Mouse (Mus musculus) liver, postnatal 0 days (tissue): ENCODE data around the gene Syt7. TPM values are rescaled to one million over a fixed set of nuclear protein-coding genes. Genes with fewer than 3 reads are reported as not detected.

Experiments
- ATAC-seq: fragments of 200-750 bp; cut with Nextera tagmentation; 2 replicates; pipeline ENCODE4 v1.8.0; 2017; ENCODE audit warnings: mild to moderate bottlenecking, moderate library complexity
- DNase-seq: peaks from one replicate; pipeline ENCODE4 v3.0.0-alpha.2; 2016
- H3K27ac ChIP-seq: fragments of 300-500 bp; sonication (generic); 2 replicates; pipeline ENCODE4 v1.5.1; 2014; ENCODE audit warnings: antibody characterized with exemption, moderate library complexity, mild to moderate bottlenecking, low read depth
- H3K27me3 ChIP-seq: fragments of 300-500 bp; sonication (generic); 2 replicates; pipeline ENCODE4 v1.6.1; 2014; ENCODE audit warnings: low read length, control low read depth, mixed read lengths; ENCODE audit not compliant: insufficient read depth
- H3K36me3 ChIP-seq: fragments of 300-500 bp; sonication (generic); replicated peaks from 2 replicates; pipeline ENCODE4 v1.6.1; 2014; ENCODE audit warnings: mild to moderate bottlenecking, control low read depth, low read length, moderate library complexity, mixed read lengths; ENCODE audit not compliant: insufficient read depth
- H3K4me1 ChIP-seq: fragments of 300-500 bp; sonication (generic); 2 replicates; pipeline ENCODE4 v1.6.1; 2014; ENCODE audit warnings: antibody characterized with exemption, mild to moderate bottlenecking, control low read depth; ENCODE audit not compliant: insufficient read depth
- H3K4me2 ChIP-seq: fragments of 300-500 bp; sonication (generic); 2 replicates; pipeline ENCODE4 v1.6.1; 2014; ENCODE audit warnings: low read depth, mild to moderate bottlenecking, low read length, moderate library complexity, mixed read lengths
- H3K4me3 ChIP-seq: fragments of 300-500 bp; sonication (generic); 2 replicates; pipeline ENCODE4 v1.5.1; 2014; ENCODE audit warnings: low read depth, low read length
- H3K9ac ChIP-seq: fragments of 300-500 bp; sonication (generic); replicated peaks from 2 replicates; pipeline ENCODE4 v1.6.1; 2014; ENCODE audit warnings: mild to moderate bottlenecking, moderate library complexity
- H3K9me3 ChIP-seq: fragments of 300-500 bp; sonication (generic); 2 replicates; pipeline ENCODE4 v1.6.1; 2016; ENCODE audit warnings: mild to moderate bottlenecking, control low read depth, low read length, mixed read lengths
- CTCF ChIP-seq: sonication (generic); IDR thresholded peaks from 2 replicates; pipeline ENCODE4 v1.5.1; 2016; ENCODE audit warnings: antibody characterized with exemption, low read depth
- EP300 ChIP-seq: IDR thresholded peaks from 2 replicates; pipeline ENCODE4 v1.6.1; 2016; ENCODE audit warnings: antibody characterized with exemption, low read depth, mild to moderate bottlenecking
- WGBS: fragments of 180-500 bp; shearing (Covaris S2); extraction: QIAGEN DNeasy Blood & Tissue Kit; methylation state at CpG from one replicate; pipeline ENCODE4 v1.1.7; 2014; ENCODE audit not compliant: insufficient replicate concordance; 5-methylcytosine and 5-hydroxymethylcytosine counted together
- polyA plus RNA-seq: library from polyadenylated mRNA; unstranded; fragments of >200 nt; fragmentation: Nextera tagmentation; extraction: Ambion mirVana; gene quantifications from 2 replicates; pipeline ENCODE4 v1.2.1, GENCODE M21; 2015

Gene Syt7
- polyA plus RNA-seq, 1 experiment from 2014 or later = 0.04 TPM

DNA sequence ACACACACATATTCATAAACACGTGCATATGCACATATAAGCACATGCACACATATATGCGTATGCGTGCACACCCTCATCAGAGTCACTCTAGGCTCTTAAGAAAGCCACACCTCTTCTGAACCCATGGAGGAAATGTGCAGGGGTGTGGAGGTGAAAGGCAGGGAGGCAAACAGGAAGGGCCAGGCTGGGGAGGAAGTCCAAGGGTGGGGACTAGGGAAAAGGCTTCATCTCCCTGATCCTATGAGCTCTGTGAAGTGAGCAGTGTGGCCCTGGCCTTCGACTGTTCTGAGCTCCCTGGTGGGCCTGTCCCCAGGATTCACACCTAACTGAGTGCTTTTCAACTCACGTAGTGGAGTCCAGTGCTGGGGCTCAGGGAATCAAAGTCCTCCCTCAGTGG lies 13.6 kb upstream of the Syt7 start:
- Histone ChIP-seq H3K4me3 (no peak overlapping the region), H3K27me3 (peaks cover 3% of the 10 kb centered on the region; the same call in 1 of the 2 replicates), H3K27ac (no peak overlapping the region), H3K4me2 (no peak overlapping the region), H3K9ac (no peak overlapping the region), H3K4me1 (no peaks in the 10 kb centered on the region), H3K9me3 (no peaks in the 10 kb centered on the region), H3K36me3 (no peaks in the 10 kb centered on the region)
- no peak for ATAC-seq
- 57% methylated on average over 5 of the region's 5 CpGs for WGBS
- no peak for DNase-seq
- TF ChIP-seq CTCF (no peak), EP300 (no peak)

DNA sequence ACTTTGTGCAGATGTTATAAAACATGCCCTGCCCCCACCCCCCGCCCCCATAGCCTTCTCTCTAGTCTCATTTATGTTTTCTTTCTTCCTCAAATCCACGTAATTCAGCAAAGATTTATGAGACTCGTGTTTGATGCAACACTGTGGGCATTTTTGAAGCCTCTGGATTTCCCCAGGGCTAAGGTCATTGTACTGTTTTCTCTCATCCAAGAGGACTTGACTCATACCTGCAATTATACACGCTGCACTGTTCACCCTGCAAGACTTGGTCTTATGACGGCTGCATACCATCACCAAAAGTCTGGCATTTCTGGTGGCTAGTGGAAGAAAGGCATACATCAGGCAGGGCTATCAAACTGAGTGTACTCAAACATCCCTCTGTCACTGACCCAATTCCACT lies 8.9 kb upstream of the Syt7 start:
- Histone ChIP-seq H3K27me3 (peaks cover 6% of the 10 kb centered on the region; the same call in 1 of the 2 replicates), H3K9me3 (no peaks in the 10 kb centered on the region), H3K4me1 (no peaks in the 10 kb centered on the region), H3K36me3 (no peaks in the 10 kb centered on the region), H3K27ac (no peak overlapping the region), H3K4me3 (no peak overlapping the region), H3K9ac (no peak overlapping the region), H3K4me2 (no peak overlapping the region)
- DNase-seq (no peak), ATAC-seq (no peak)
- no peak for TF ChIP-seq EP300
- no peak for TF ChIP-seq CTCF
- 63% methylated on average over 5 of the region's 5 CpGs for WGBS

DNA sequence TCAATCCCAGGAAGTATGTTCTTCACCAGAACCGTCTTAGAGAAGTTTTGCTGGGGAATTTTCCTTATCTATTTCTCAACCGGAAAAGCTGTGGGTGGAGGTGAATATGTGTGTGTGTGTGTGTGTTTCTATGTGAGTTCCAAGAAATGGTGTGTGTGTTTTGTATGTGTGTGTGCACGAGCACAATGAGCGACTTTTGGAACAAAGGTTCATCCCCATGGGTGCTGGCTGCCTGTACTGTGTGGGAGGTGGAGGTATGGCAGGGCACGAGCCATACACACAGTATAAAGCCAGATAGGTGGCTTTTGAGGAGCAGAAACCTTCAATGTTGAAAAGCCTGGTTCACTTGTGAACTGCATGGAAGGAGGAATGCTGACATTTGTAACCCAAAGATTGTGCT lies 1.2 kb upstream of the Syt7 start:
- no peak for DNase-seq
- TF ChIP-seq CTCF = no peak
- no peaks in the 10 kb centered on the region for H3K9me3 ChIP-seq
- no peaks in the 10 kb centered on the region for H3K36me3 ChIP-seq
- no peak overlapping the region for H3K4me2 ChIP-seq
- WGBS = 44% methylated on average over 5 of the region's 5 CpGs
- H3K27ac ChIP-seq = no peak overlapping the region
- H3K4me1 ChIP-seq = peaks cover 3% of the 10 kb centered on the region; the same call in 1 of the 2 replicates
- no peak for ATAC-seq
- H3K27me3 ChIP-seq = peaks cover 39% of the 10 kb centered on the region
- H3K9ac ChIP-seq = no peak overlapping the region
- H3K4me3 ChIP-seq = no peak overlapping the region

DNA sequence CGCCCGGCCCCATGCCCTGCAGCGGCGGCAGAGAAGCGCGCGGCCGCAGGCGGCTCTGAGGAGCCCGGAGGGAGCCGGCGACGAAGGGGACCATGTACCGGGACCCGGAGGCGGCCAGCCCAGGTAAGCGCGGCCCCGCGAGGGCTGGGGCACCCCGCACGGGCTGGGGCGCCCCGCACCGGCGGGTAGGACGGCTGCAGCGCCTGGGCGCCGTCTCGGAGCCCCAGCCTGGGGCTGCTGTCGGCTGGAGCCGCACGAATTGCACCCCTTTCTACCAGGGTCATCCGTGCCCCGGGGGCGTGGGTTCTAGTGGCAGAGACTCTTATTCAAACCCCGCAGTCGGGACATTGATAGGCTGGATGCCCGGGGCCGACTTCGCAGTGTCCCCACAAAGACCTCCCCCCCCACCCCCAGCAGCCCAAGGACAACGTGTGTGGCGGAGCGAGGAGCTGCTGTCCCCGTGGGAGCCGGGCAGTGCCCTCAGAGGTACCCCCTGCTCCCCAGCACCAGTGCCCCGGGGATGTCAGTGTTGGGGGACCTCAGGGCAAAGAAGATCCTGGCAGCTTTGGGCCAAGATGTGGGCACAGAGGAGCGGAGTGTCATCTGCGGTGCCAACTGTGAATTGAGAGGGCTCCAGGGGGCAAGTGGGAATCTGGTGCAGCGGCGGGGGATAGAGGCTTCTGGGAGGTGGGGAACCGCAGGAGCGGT lies 655 bp downstream of the Syt7 start:
- peak; percentile 24 for DNase-seq
- WGBS = 2% methylated on average over 42 of the region's 54 CpGs

DNA sequence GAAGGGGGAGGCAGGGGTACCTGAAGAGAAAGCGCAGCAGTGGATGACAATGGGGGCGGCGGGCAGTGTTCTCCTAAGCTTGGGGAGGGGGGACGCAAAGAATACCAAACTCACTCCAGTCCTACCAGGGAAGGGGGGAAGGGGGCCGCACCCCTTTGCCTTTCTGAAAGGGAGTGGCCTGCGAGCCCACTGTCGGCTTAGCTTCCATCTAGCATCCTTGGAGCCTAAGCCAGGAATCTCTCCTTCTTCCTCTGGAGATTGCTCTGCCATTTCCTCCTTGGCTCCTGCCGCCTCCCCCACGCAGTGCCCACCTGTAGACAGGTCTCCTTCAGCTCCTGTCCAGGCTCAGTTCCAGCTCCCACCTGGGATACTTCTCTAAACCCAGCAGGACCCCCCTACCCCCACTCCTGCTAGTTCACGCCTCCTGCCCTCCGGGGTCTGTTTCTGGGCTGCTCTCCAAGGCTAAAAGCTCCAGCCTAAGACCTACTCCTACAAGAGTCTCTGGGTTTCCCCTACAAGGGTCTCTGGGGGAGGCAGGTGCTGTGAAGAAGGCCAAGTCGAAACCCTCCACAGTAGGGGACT lies 1.3 kb downstream of the Syt7 start:
- no peaks in the 10 kb centered on the region for H3K36me3 ChIP-seq
- peaks cover 39% of the 10 kb centered on the region for H3K27me3 ChIP-seq
- DNase-seq (peak; percentile 11), ATAC-seq (no peak)
- no peaks in the 10 kb centered on the region for H3K9me3 ChIP-seq
- no peak overlapping the region for H3K27ac ChIP-seq
- TF ChIP-seq CTCF (no peak), EP300 (no peak)
- H3K9ac ChIP-seq = no peak overlapping the region
- 24% methylated on average over 10 of the region's 12 CpGs for WGBS
- peaks cover 3% of the 10 kb centered on the region; the same call in 1 of the 2 replicates for H3K4me1 ChIP-seq
- no peak overlapping the region for H3K4me3 ChIP-seq
- no peak overlapping the region for H3K4me2 ChIP-seq

More for the DNA sequence above, 655 bp downstream of the Syt7 start:
- no peaks in the 10 kb centered on the region for H3K9me3 ChIP-seq
- peaks cover 39% of the 10 kb centered on the region for H3K27me3 ChIP-seq
- peaks cover 3% of the 10 kb centered on the region; the same call in 1 of the 2 replicates for H3K4me1 ChIP-seq
- H3K4me2 ChIP-seq = peak overlapping the region; percentile 77
- TF ChIP-seq CTCF (no peak), EP300 (no peak)
- no peaks in the 10 kb centered on the region for H3K36me3 ChIP-seq
- H3K27ac ChIP-seq = no peak overlapping the region
- peak; percentile 22 for ATAC-seq
- peak overlapping the region; percentile 46 for H3K4me3 ChIP-seq
- no peak overlapping the region; the same call in 1 of the 2 replicates for H3K9ac ChIP-seq

DNA sequence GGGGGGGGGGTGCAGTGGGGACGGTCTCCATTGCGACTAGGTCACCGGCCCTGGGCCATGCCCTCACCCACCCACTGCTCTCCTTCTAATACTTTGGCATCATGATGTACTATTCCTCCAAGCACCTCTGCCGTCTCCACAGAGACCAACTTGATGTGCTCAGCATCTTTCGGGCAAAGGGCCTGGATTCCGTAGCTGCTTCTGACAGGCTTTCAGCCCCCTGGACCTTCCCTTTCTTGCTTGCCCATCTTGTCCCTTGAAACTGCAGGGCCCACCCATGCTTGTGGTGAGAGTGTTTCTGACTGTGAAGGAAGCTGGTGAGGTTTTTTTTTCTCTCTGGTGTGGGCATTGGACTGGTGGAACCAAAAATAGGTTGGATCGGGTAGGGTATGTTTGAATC lies 2.1 kb downstream of the Syt7 start:
- H3K4me2 ChIP-seq = no peak overlapping the region
- no peaks in the 10 kb centered on the region for H3K36me3 ChIP-seq
- H3K4me1 ChIP-seq = peaks cover 3% of the 10 kb centered on the region; the same call in 1 of the 2 replicates
- TF ChIP-seq CTCF (no peak), EP300 (no peak)
- H3K27ac ChIP-seq = no peak overlapping the region
- H3K9ac ChIP-seq = no peak overlapping the region
- WGBS = 79% methylated on average over 7 of the region's 7 CpGs
- peaks cover 39% of the 10 kb centered on the region for H3K27me3 ChIP-seq
- no peak overlapping the region for H3K4me3 ChIP-seq
- DNase-seq (peak; percentile 9), ATAC-seq (no peak)
- no peaks in the 10 kb centered on the region for H3K9me3 ChIP-seq
